Mouse (Mus musculus): Measurements from ENCODE around the gene Flywch1. TPM values are rescaled to one million over a fixed set of nuclear protein-coding genes. Genes with fewer than 3 reads are reported as not detected.

Flywch1 gene
- polyA plus RNA-seq, 1 experiment from 2014 or later = 210 TPM

DNA sequence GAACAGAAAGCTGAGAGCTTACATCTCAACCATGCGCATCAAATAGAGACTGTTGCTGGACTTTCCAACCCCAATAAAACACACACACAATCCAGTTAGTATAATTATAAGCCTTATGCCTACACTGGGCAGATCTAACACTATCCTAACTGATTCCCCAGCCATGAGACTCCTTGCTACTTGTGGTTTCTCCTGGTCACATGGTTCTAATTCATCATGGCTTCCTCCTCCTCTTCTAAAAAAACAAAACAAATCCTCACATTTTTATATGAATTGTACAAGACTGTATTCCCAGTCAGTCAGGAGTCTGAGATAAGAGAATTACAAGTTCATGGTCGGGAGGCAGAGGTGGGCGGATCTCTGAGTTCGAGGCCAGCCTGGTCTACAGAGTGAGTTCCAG lies 17.6 kb upstream of the Flywch1 start:
- H3K27ac ChIP-seq (replicated peaks; ENCODE audit: low read depth, low read length) = no peak overlapping the region
- H3K9ac ChIP-seq (replicated peaks; ENCODE audit: low read length) = no peak overlapping the region
- no peak overlapping the region for H3K4me3 ChIP-seq (replicated peaks; ENCODE audit: low read depth, low read length)
- H3K9me3 ChIP-seq (ENCODE audit: control insufficient read depth, low read length) = no peaks in the 10 kb centered on the region
- H3K4me2 ChIP-seq (ENCODE audit: low read length) = no peak overlapping the region
- no peaks in the 10 kb centered on the region for H3K27me3 ChIP-seq (ENCODE audit: control insufficient read depth, insufficient read depth, low read length)
- ATAC-seq (ENCODE audit: low FRiP score, low TSS enrichment) = no peak
- WGBS = 91% methylated on average over 4 of the region's 4 CpGs
- peaks cover 3% of the 10 kb centered on the region; the same call in 1 of the 2 replicates for H3K36me3 ChIP-seq (ENCODE audit: control insufficient read depth, insufficient read depth, low read length)
- H3K4me1 ChIP-seq (ENCODE audit: control insufficient read depth, insufficient read depth, low read length) = peaks cover 38% of the 10 kb centered on the region
- DNase-seq = no peak

DNA sequence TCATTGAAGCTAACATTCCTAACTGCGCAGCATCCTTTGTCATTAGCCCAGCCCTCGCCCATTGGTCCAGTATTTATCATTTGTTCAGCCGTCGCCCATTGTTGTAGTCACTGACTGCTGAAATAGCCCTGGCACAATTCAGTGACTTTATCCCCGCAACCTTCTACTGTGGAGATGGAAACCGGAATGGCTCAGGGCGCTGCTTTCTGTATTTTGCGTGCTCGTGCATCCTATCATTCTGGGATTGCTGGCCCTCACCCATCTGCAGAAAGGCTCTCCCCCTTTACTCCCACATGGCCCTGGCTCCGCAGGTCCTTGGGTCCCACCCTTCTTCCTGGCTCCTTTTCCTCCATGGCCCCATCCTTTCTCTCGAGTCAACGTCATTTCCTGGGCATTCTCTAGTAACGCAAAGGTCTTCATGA lies 15.1 kb upstream of the Flywch1 start:
- DNase-seq = peak; percentile 80
- WGBS = 11% methylated on average over 13 of the region's 13 CpGs

GRCm38 (mm10) chr17:23785561-23786471 lies 14.4 kb upstream of the Flywch1 start, which contains the start of gene Flywch2:
TSS of gene Flywch2 (minus strand) at chr17:23786081.
- peak within 1 kb of the TSS; percentile 94 for H3K27ac ChIP-seq (replicated peaks; ENCODE audit: low read depth, low read length)
- WGBS = 1% methylated on average over 43 of the region's 43 CpGs
- peak within 1 kb of the TSS; percentile 72 for H3K4me2 ChIP-seq (ENCODE audit: low read length)
- peaks cover 23% of the 10 kb centered on the region for H3K4me1 ChIP-seq (ENCODE audit: control insufficient read depth, insufficient read depth, low read length)
- no peaks in the 10 kb centered on the region for H3K27me3 ChIP-seq (ENCODE audit: control insufficient read depth, insufficient read depth, low read length)
- peak; percentile 96 for DNase-seq
- ATAC-seq (ENCODE audit: low FRiP score, low TSS enrichment) = peak; percentile 89
- no peaks in the 10 kb centered on the region for H3K9me3 ChIP-seq (ENCODE audit: control insufficient read depth, low read length)
- peak within 1 kb of the TSS; percentile 64 for H3K4me3 ChIP-seq (replicated peaks; ENCODE audit: low read depth, low read length)
- H3K9ac ChIP-seq (replicated peaks; ENCODE audit: low read length) = peak within 1 kb of the TSS; percentile 83
- H3K36me3 ChIP-seq (ENCODE audit: control insufficient read depth, insufficient read depth, low read length) = no peaks in the 10 kb centered on the region

More for the DNA sequence above, 15.1 kb upstream of the Flywch1 start:
- no peaks in the 10 kb centered on the region for H3K36me3 ChIP-seq (ENCODE audit: control insufficient read depth, insufficient read depth, low read length)
- H3K4me2 ChIP-seq (ENCODE audit: low read length) = peak overlapping the region; percentile 72
- no peaks in the 10 kb centered on the region for H3K9me3 ChIP-seq (ENCODE audit: control insufficient read depth, low read length)
- peak; percentile 71 for ATAC-seq (ENCODE audit: low FRiP score, low TSS enrichment)
- peak overlapping the region; percentile 83 for H3K9ac ChIP-seq (replicated peaks; ENCODE audit: low read length)
- H3K4me1 ChIP-seq (ENCODE audit: control insufficient read depth, insufficient read depth, low read length) = peaks cover 30% of the 10 kb centered on the region
- H3K27me3 ChIP-seq (ENCODE audit: control insufficient read depth, insufficient read depth, low read length) = no peaks in the 10 kb centered on the region
- H3K27ac ChIP-seq (replicated peaks; ENCODE audit: low read depth, low read length) = peak overlapping the region; percentile 94
- H3K4me3 ChIP-seq (replicated peaks; ENCODE audit: low read depth, low read length) = peak overlapping the region; percentile 64

GRCm38 (mm10) chr17:23783352-23783751 lies 11.9 kb upstream of the Flywch1 start:
- no peaks in the 10 kb centered on the region for H3K9me3 ChIP-seq (ENCODE audit: control insufficient read depth, low read length)
- H3K4me1 ChIP-seq (ENCODE audit: control insufficient read depth, insufficient read depth, low read length) = peaks cover 9% of the 10 kb centered on the region
- DNase-seq (no peak), ATAC-seq (ENCODE audit: low FRiP score, low TSS enrichment) (no peak)
- peaks cover 5% of the 10 kb centered on the region; the same call in 1 of the 2 replicates for H3K36me3 ChIP-seq (ENCODE audit: control insufficient read depth, insufficient read depth, low read length)
- no peak overlapping the region for H3K4me3 ChIP-seq (replicated peaks; ENCODE audit: low read depth, low read length)
- no peaks in the 10 kb centered on the region for H3K27me3 ChIP-seq (ENCODE audit: control insufficient read depth, insufficient read depth, low read length)
- H3K4me2 ChIP-seq (ENCODE audit: low read length) = no peak overlapping the region
- H3K9ac ChIP-seq (replicated peaks; ENCODE audit: low read length) = no peak overlapping the region
- H3K27ac ChIP-seq (replicated peaks; ENCODE audit: low read depth, low read length) = no peak overlapping the region

- Histone ChIP-seq H3K27me3 (ENCODE audit: control insufficient read depth, insufficient read depth, low read length) (no peaks in the 10 kb centered on the region), H3K27ac (replicated peaks; ENCODE audit: low read depth, low read length) (no peak overlapping the region), H3K9ac (replicated peaks; ENCODE audit: low read length) (no peak overlapping the region), H3K4me3 (replicated peaks; ENCODE audit: low read depth, low read length) (no peak overlapping the region), H3K9me3 (ENCODE audit: control insufficient read depth, low read length) (no peaks in the 10 kb centered on the region), H3K4me1 (ENCODE audit: control insufficient read depth, insufficient read depth, low read length) (no peaks in the 10 kb centered on the region), H3K4me2 (ENCODE audit: low read length) (no peak overlapping the region), H3K36me3 (ENCODE audit: control insufficient read depth, insufficient read depth, low read length) (peaks cover 7% of the 10 kb centered on the region; the same call in 1 of the 2 replicates)
- WGBS = 70% methylated on average over 2 of the region's 2 CpGs
- DNase-seq = no peak
- ATAC-seq (ENCODE audit: low FRiP score, low TSS enrichment) = no peak
Observed at GRCm38 (mm10) chr17:23778447-23778846, 7.0 kb upstream of the Flywch1 start.

DNA sequence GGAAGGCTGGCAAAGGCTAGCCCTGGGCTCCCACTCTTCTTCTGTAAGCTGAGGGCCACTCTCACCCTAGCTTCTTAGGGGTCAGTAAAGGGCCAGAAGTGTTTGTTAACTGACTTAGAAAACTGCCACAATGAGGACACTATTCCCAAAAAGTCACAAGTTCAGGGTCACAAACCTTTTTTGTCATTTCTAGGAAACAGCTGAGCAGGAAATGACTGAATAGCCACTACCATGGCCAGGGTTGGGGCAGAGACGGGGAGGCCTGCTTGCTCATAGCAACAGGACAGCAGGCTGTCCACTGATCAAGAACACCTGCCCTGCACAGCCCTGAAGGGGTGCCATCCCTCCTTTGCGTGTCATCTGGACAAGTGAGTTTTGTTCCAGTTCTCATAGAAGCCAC lies 5.7 kb upstream of the Flywch1 start:
- ATAC-seq (ENCODE audit: low FRiP score, low TSS enrichment) (no peak), DNase-seq (no peak)
- no peak overlapping the region for H3K4me2 ChIP-seq (ENCODE audit: low read length)
- WGBS = 89% methylated on average over 2 of the region's 2 CpGs
- no peaks in the 10 kb centered on the region for H3K27me3 ChIP-seq (ENCODE audit: control insufficient read depth, insufficient read depth, low read length)
- H3K36me3 ChIP-seq (ENCODE audit: control insufficient read depth, insufficient read depth, low read length) = peaks cover 7% of the 10 kb centered on the region; the same call in 1 of the 2 replicates
- no peak overlapping the region for H3K9ac ChIP-seq (replicated peaks; ENCODE audit: low read length)
- H3K9me3 ChIP-seq (ENCODE audit: control insufficient read depth, low read length) = no peaks in the 10 kb centered on the region
- H3K4me3 ChIP-seq (replicated peaks; ENCODE audit: low read depth, low read length) = no peak overlapping the region
- peaks cover under 1% of the 10 kb centered on the region for H3K4me1 ChIP-seq (ENCODE audit: control insufficient read depth, insufficient read depth, low read length)
- no peak overlapping the region for H3K27ac ChIP-seq (replicated peaks; ENCODE audit: low read depth, low read length)

DNA sequence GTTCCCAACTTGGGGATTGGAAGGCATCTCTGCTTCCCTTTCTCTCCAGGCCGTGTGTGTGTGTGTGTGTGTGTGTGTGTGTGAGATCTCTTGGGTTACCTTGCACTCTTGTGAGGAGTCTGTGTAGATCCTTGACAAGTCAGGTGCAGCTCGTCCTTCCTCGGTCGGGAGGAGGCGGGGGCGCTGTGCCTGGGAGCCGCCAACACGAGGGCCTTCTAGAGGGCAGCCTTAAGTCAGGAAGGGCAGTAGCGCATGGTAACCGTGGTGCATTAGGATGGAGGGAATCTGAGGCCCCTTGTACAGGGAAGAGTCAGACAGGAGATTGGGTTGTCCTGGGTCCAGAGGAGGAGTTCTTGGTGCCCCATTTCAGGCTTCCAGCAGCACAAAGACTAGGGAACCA lies 4.8 kb upstream of the Flywch1 start:
- no peak overlapping the region for H3K4me2 ChIP-seq (ENCODE audit: low read length)
- peaks cover 4% of the 10 kb centered on the region for H3K4me1 ChIP-seq (ENCODE audit: control insufficient read depth, insufficient read depth, low read length)
- H3K4me3 ChIP-seq (replicated peaks; ENCODE audit: low read depth, low read length) = no peak overlapping the region
- ATAC-seq (ENCODE audit: low FRiP score, low TSS enrichment) (no peak), DNase-seq (no peak)
- peaks cover 7% of the 10 kb centered on the region; the same call in 1 of the 2 replicates for H3K36me3 ChIP-seq (ENCODE audit: control insufficient read depth, insufficient read depth, low read length)
- H3K27ac ChIP-seq (replicated peaks; ENCODE audit: low read depth, low read length) = no peak overlapping the region
- WGBS = 78% methylated on average over 10 of the region's 10 CpGs
- H3K9me3 ChIP-seq (ENCODE audit: control insufficient read depth, low read length) = no peaks in the 10 kb centered on the region
- no peaks in the 10 kb centered on the region for H3K27me3 ChIP-seq (ENCODE audit: control insufficient read depth, insufficient read depth, low read length)
- no peak overlapping the region for H3K9ac ChIP-seq (replicated peaks; ENCODE audit: low read length)

GRCm38 (mm10) chr17:23774090-23774489 lies 2.7 kb upstream of the Flywch1 start:
- ATAC-seq (ENCODE audit: low FRiP score, low TSS enrichment) = peak; percentile 21; the same call in 1 of the 2 replicates
- Histone ChIP-seq H3K4me2 (ENCODE audit: low read length) (no peak overlapping the region), H3K9ac (replicated peaks; ENCODE audit: low read length) (no peak overlapping the region), H3K27me3 (ENCODE audit: control insufficient read depth, insufficient read depth, low read length) (no peaks in the 10 kb centered on the region), H3K27ac (replicated peaks; ENCODE audit: low read depth, low read length) (no peak overlapping the region), H3K4me1 (ENCODE audit: control insufficient read depth, insufficient read depth, low read length) (peaks cover 15% of the 10 kb centered on the region), H3K9me3 (ENCODE audit: control insufficient read depth, low read length) (no peaks in the 10 kb centered on the region), H3K36me3 (ENCODE audit: control insufficient read depth, insufficient read depth, low read length) (peaks cover 5% of the 10 kb centered on the region; the same call in 1 of the 2 replicates), H3K4me3 (replicated peaks; ENCODE audit: low read depth, low read length) (no peak overlapping the region)
- peak; percentile 84 for DNase-seq
- 6% methylated on average over 12 of the region's 12 CpGs for WGBS
